Mouse (Mus musculus): Measurements from ENCODE around the gene Kmt2c. TPM values are rescaled to one million over a fixed set of nuclear protein-coding genes. Genes with fewer than 3 reads are reported as not detected.

Kmt2c gene
- polyA plus RNA-seq, 1 experiment from 2014 or later = 19.2 TPM

- ATAC-seq (ENCODE audit: low FRiP score) = no peak
- H3K36me3 ChIP-seq (ENCODE audit: control insufficient read depth, insufficient read depth, low read length) = no peaks in the 10 kb centered on the region
- H3K4me3 ChIP-seq (ENCODE audit: low read depth, low read length) = no peak overlapping the region
- no peak overlapping the region for H3K4me2 ChIP-seq
- DNase-seq (ENCODE audit: low spot score, missing footprints) = no peak
- H3K4me1 ChIP-seq (ENCODE audit: control insufficient read depth, insufficient read depth, low read length) = no peaks in the 10 kb centered on the region
- H3K27me3 ChIP-seq (ENCODE audit: control insufficient read depth, insufficient read depth, low read length) = no peaks in the 10 kb centered on the region
- no peaks in the 10 kb centered on the region for H3K9me3 ChIP-seq (ENCODE audit: control insufficient read depth, low read length)
- H3K9ac ChIP-seq (ENCODE audit: low read length) = no peak overlapping the region
- H3K27ac ChIP-seq (ENCODE audit: low read depth, low read length) = no peak overlapping the region
- WGBS = 90% methylated on average over 2 of the region's 2 CpGs
Observed at GRCm38 (mm10) chr5:25452691-25453090, 45.9 kb downstream of the Kmt2c start.

- DNase-seq (ENCODE audit: low spot score, missing footprints) (no peak), ATAC-seq (ENCODE audit: low FRiP score) (no peak)
- Histone ChIP-seq H3K4me1 (ENCODE audit: control insufficient read depth, insufficient read depth, low read length) (no peaks in the 10 kb centered on the region), H3K4me2 (no peak overlapping the region), H3K27ac (ENCODE audit: low read depth, low read length) (no peak overlapping the region), H3K36me3 (ENCODE audit: control insufficient read depth, insufficient read depth, low read length) (no peaks in the 10 kb centered on the region), H3K4me3 (ENCODE audit: low read depth, low read length) (no peak overlapping the region), H3K9me3 (ENCODE audit: control insufficient read depth, low read length) (no peaks in the 10 kb centered on the region; the same call in 1 of the 2 replicates), H3K27me3 (ENCODE audit: control insufficient read depth, insufficient read depth, low read length) (no peaks in the 10 kb centered on the region), H3K9ac (ENCODE audit: low read length) (no peak overlapping the region)
- 94% methylated on average over 1 of the region's 1 CpGs for WGBS
Observed at GRCm38 (mm10) chr5:25437508-25437907, 61.1 kb downstream of the Kmt2c start.

- 37% methylated on average over 3 of the region's 3 CpGs for WGBS
- no peak overlapping the region for H3K9ac ChIP-seq (ENCODE audit: low read length)
- H3K4me2 ChIP-seq = no peak overlapping the region
- ATAC-seq (ENCODE audit: low FRiP score) (no peak), DNase-seq (ENCODE audit: low spot score, missing footprints) (no peak)
- H3K27me3 ChIP-seq (ENCODE audit: control insufficient read depth, insufficient read depth, low read length) = no peaks in the 10 kb centered on the region
- H3K4me1 ChIP-seq (ENCODE audit: control insufficient read depth, insufficient read depth, low read length) = no peaks in the 10 kb centered on the region
- H3K9me3 ChIP-seq (ENCODE audit: control insufficient read depth, low read length) = no peaks in the 10 kb centered on the region; the same call in 1 of the 2 replicates
- H3K36me3 ChIP-seq (ENCODE audit: control insufficient read depth, insufficient read depth, low read length) = no peaks in the 10 kb centered on the region
- no peak overlapping the region for H3K4me3 ChIP-seq (ENCODE audit: low read depth, low read length)
- no peak overlapping the region for H3K27ac ChIP-seq (ENCODE audit: low read depth, low read length)
Observed at GRCm38 (mm10) chr5:25436081-25436480, 62.5 kb downstream of the Kmt2c start.

- H3K36me3 ChIP-seq (ENCODE audit: control insufficient read depth, insufficient read depth, low read length) = no peaks in the 10 kb centered on the region
- DNase-seq (ENCODE audit: low spot score, missing footprints) (no peak), ATAC-seq (ENCODE audit: low FRiP score) (no peak)
- no peak overlapping the region for H3K9ac ChIP-seq (ENCODE audit: low read length)
- H3K4me3 ChIP-seq (ENCODE audit: low read depth, low read length) = no peak overlapping the region
- H3K27ac ChIP-seq (ENCODE audit: low read depth, low read length) = no peak overlapping the region
- no peaks in the 10 kb centered on the region for H3K4me1 ChIP-seq (ENCODE audit: control insufficient read depth, insufficient read depth, low read length)
- no peaks in the 10 kb centered on the region for H3K9me3 ChIP-seq (ENCODE audit: control insufficient read depth, low read length)
- 84% methylated on average over 1 of the region's 1 CpGs for WGBS
- H3K27me3 ChIP-seq (ENCODE audit: control insufficient read depth, insufficient read depth, low read length) = no peaks in the 10 kb centered on the region
- no peak overlapping the region for H3K4me2 ChIP-seq
Observed at GRCm38 (mm10) chr5:25422576-25422975, 76.0 kb downstream of the Kmt2c start.

- ATAC-seq (ENCODE audit: low FRiP score) (no peak), DNase-seq (ENCODE audit: low spot score, missing footprints) (peak; percentile 92)
- no peaks in the 10 kb centered on the region for H3K36me3 ChIP-seq (ENCODE audit: control insufficient read depth, insufficient read depth, low read length)
- no peaks in the 10 kb centered on the region for H3K27me3 ChIP-seq (ENCODE audit: control insufficient read depth, insufficient read depth, low read length)
- H3K27ac ChIP-seq (ENCODE audit: low read depth, low read length) = no peak overlapping the region
- 43% methylated on average over 3 of the region's 3 CpGs for WGBS
- no peak overlapping the region for H3K4me2 ChIP-seq
- H3K9me3 ChIP-seq (ENCODE audit: control insufficient read depth, low read length) = no peaks in the 10 kb centered on the region
- no peak overlapping the region for H3K4me3 ChIP-seq (ENCODE audit: low read depth, low read length)
- H3K9ac ChIP-seq (ENCODE audit: low read length) = no peak overlapping the region
- no peaks in the 10 kb centered on the region for H3K4me1 ChIP-seq (ENCODE audit: control insufficient read depth, insufficient read depth, low read length)
Observed at GRCm38 (mm10) chr5:25420601-25421000, 78.0 kb downstream of the Kmt2c start.

- no peaks in the 10 kb centered on the region for H3K4me1 ChIP-seq (ENCODE audit: control insufficient read depth, insufficient read depth, low read length)
- ATAC-seq (ENCODE audit: low FRiP score) (no peak), DNase-seq (ENCODE audit: low spot score, missing footprints) (no peak)
- H3K27ac ChIP-seq (ENCODE audit: low read depth, low read length) = no peak overlapping the region
- no peak overlapping the region for H3K9ac ChIP-seq (ENCODE audit: low read length)
- H3K4me3 ChIP-seq (ENCODE audit: low read depth, low read length) = no peak overlapping the region
- H3K27me3 ChIP-seq (ENCODE audit: control insufficient read depth, insufficient read depth, low read length) = no peaks in the 10 kb centered on the region
- no peaks in the 10 kb centered on the region for H3K9me3 ChIP-seq (ENCODE audit: control insufficient read depth, low read length)
- H3K36me3 ChIP-seq (ENCODE audit: control insufficient read depth, insufficient read depth, low read length) = no peaks in the 10 kb centered on the region
- H3K4me2 ChIP-seq = no peak overlapping the region
Observed at GRCm38 (mm10) chr5:25415382-25415781, 83.2 kb downstream of the Kmt2c start.

GRCm38 (mm10) chr5:25396727-25397126, 101.9 kb downstream of the Kmt2c start:
- Histone ChIP-seq H3K36me3 (ENCODE audit: control insufficient read depth, insufficient read depth, low read length) (no peaks in the 10 kb centered on the region), H3K9me3 (ENCODE audit: control insufficient read depth, low read length) (no peaks in the 10 kb centered on the region), H3K4me3 (ENCODE audit: low read depth, low read length) (no peak overlapping the region), H3K27me3 (ENCODE audit: control insufficient read depth, insufficient read depth, low read length) (no peaks in the 10 kb centered on the region), H3K9ac (ENCODE audit: low read length) (no peak overlapping the region), H3K4me1 (ENCODE audit: control insufficient read depth, insufficient read depth, low read length) (no peaks in the 10 kb centered on the region), H3K4me2 (no peak overlapping the region), H3K27ac (ENCODE audit: low read depth, low read length) (no peak overlapping the region)
- 92% methylated on average over 2 of the region's 2 CpGs for WGBS
- DNase-seq (ENCODE audit: low spot score, missing footprints) = no peak
- no peak for ATAC-seq (ENCODE audit: low FRiP score)

GRCm38 (mm10) chr5:25392655-25393054, 105.9 kb downstream of the Kmt2c start:
- ATAC-seq (ENCODE audit: low FRiP score) (no peak), DNase-seq (ENCODE audit: low spot score, missing footprints) (no peak)
- Histone ChIP-seq H3K9me3 (ENCODE audit: control insufficient read depth, low read length) (no peaks in the 10 kb centered on the region), H3K4me2 (no peak overlapping the region), H3K36me3 (ENCODE audit: control insufficient read depth, insufficient read depth, low read length) (no peaks in the 10 kb centered on the region), H3K27me3 (ENCODE audit: control insufficient read depth, insufficient read depth, low read length) (no peaks in the 10 kb centered on the region), H3K4me3 (ENCODE audit: low read depth, low read length) (no peak overlapping the region), H3K27ac (ENCODE audit: low read depth, low read length) (no peak overlapping the region), H3K9ac (ENCODE audit: low read length) (no peak overlapping the region), H3K4me1 (ENCODE audit: control insufficient read depth, insufficient read depth, low read length) (no peaks in the 10 kb centered on the region)
- WGBS = 89% methylated on average over 2 of the region's 2 CpGs

GRCm38 (mm10) chr5:25383581-25383980, 115.0 kb downstream of the Kmt2c start:
- no peak overlapping the region for H3K9ac ChIP-seq (ENCODE audit: low read length)
- H3K36me3 ChIP-seq (ENCODE audit: control insufficient read depth, insufficient read depth, low read length) = no peaks in the 10 kb centered on the region
- ATAC-seq (ENCODE audit: low FRiP score) = no peak
- H3K4me1 ChIP-seq (ENCODE audit: control insufficient read depth, insufficient read depth, low read length) = no peaks in the 10 kb centered on the region
- H3K4me3 ChIP-seq (ENCODE audit: low read depth, low read length) = no peak overlapping the region
- WGBS = 90% methylated on average over 11 of the region's 11 CpGs
- H3K4me2 ChIP-seq = no peak overlapping the region
- no peak overlapping the region for H3K27ac ChIP-seq (ENCODE audit: low read depth, low read length)
- H3K9me3 ChIP-seq (ENCODE audit: control insufficient read depth, low read length) = no peaks in the 10 kb centered on the region
- no peak for DNase-seq (ENCODE audit: low spot score, missing footprints)
- no peaks in the 10 kb centered on the region for H3K27me3 ChIP-seq (ENCODE audit: control insufficient read depth, insufficient read depth, low read length)

- Histone ChIP-seq H3K27ac (ENCODE audit: low read depth, low read length) (no peak overlapping the region), H3K4me1 (ENCODE audit: control insufficient read depth, insufficient read depth, low read length) (no peaks in the 10 kb centered on the region), H3K9ac (ENCODE audit: low read length) (no peak overlapping the region), H3K9me3 (ENCODE audit: control insufficient read depth, low read length) (no peaks in the 10 kb centered on the region), H3K4me2 (no peak overlapping the region), H3K27me3 (ENCODE audit: control insufficient read depth, insufficient read depth, low read length) (no peaks in the 10 kb centered on the region), H3K36me3 (ENCODE audit: control insufficient read depth, insufficient read depth, low read length) (no peaks in the 10 kb centered on the region), H3K4me3 (ENCODE audit: low read depth, low read length) (no peak overlapping the region)
- no peak for DNase-seq (ENCODE audit: low spot score, missing footprints)
- ATAC-seq (ENCODE audit: low FRiP score) = no peak
Observed at GRCm38 (mm10) chr5:25379188-25379587, 119.4 kb downstream of the Kmt2c start.
